Mouse (Mus musculus) frontal cortex, postnatal 10 days (tissue): ENCODE data around the gene Npy1r.

ENCODE experiments used
- DNase-seq, 2 experiments: peaks; one replicate each; pipeline ENCODE4 v3.0.0; 2022; ENCODE audit warnings: low spot score in 2 of 2, mixed read lengths in 1 of 2

Npy1r gene

GRCm38 (mm10) chr8:66696970-66697843 lies at the start of gene Npy1r:
Npy1r (plus strand) TSS chr8:66697192.
- DNase-seq = peak; percentile 27 to 50

GRCm38 (mm10) chr8:66681261-66681660 lies 15.7 kb upstream of the Npy1r start:
- DNase-seq = no peak

DNA sequence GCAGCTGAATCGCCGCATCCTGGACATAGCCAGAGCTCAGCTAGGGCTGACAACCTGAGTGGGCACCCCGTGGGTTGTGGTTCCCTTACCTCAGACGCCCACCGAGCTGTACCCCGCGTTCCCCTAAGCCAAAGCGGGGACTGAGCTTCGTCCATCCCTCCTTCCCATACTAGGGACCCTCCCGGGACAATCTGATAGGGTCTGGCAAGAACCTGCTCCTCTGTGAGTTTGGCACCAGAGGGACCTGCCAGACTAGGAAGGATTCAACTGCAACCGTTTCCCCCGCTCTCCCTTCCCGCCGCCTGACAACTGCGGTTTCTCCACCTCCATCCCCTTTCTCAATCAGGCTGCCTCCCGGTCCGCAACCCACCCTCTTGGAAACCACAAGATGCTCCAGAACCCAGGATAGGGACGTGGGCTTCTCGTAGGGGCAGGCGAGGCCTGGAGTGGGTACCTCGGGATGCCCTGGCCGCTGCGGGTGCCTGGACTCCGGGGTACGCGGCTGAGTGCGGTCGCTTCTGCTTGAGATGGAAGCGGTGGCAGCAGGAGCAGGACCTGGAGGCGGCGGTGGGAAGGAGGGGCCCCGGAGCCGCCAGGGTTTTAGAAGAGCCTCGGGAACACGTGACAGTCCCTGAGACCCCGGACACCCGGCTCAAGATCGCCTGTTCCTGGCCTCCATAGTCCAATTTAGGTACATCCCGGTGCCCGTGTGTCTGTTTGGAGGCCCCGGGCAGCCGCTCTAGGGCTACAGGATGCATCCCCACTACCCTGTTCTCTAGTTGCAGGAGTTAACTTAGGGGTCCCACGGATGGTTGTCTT lies 9.3 kb upstream of the Npy1r start, which contains the start of gene Npy5r:
Gene Npy5r (minus strand): TSS at position 618 of the 819 bp plus-strand sequence.
- peak in 1 of 2 experiments; percentile 26 for DNase-seq

GRCm38 (mm10) chr8:66688395-66688794 lies 8.6 kb upstream of the Npy1r start:
- no peak for DNase-seq

DNA sequence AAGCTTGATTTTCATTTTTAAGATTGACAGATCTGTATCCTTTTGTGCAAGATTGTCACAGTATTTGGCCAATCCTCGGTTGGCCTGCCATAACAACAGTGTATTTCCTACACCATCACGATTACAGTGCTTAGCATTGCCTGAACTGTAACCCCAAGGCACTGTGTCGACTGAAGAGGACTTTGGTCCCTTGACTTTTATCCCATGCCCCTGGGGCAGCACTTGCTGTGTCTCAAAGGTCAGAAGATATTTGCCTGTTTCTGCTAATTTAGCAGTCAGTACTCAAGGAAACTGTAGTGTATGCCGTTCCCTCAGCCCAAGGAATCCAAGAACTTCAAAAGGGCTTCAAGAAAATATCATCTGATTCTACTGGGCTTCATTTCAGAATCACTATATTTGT lies 8.2 kb upstream of the Npy1r start:
- no peak for DNase-seq

DNA sequence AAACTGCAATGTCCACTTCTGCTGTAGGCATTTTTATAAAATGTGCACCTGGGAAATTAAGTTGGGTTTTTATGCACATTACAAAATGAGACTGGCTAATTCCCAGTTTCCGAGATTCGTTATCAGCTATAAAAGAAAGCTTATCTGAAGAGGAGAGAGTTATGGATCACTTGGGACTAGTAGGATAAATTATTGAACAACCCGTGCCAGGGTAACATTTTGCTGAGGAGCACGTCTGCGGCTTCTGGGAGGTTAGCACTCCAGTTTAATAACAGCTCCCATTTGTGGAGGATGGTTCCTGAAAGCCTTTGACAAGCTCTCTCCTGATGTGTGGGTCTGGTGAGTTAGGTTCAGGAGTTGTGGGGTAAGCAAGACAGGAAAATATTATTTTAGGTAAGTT lies 6.6 kb upstream of the Npy1r start:
- no peak for DNase-seq

GRCm38 (mm10) chr8:66698011-66698410 lies 1.0 kb downstream of the Npy1r start:
- DNase-seq = no peak

GRCm38 (mm10) chr8:66698782-66699181 lies 1.8 kb downstream of the Npy1r start:
- no peak for DNase-seq

DNA sequence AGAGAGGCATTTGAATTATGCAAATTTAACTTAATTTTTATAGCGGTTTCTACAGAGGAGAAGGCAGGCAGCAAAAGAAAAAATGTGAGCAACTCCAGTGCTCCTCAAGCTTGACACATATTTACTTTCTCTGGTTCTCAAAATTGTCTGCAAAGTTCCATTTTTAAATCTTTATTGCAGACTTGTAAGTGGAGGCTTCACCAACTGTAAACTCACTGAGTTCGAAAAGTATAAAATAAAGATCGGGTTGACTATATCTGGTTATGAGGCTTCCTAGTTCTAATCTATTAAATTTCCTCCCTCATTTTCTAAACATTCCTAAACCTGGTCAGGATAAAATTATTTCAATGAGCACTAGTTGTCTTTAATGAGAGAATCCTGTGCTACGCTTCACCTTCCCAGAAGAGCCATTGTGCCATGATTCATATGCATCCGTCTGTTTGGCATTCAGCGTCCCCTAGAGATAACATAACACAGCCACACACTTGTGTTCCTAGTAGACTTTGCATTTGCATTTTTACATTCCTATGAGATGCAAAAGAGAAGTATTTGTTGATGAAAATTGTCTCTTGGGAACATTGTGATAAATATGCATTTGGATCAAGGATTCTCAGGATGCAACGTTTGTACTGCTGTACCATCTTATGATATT lies 17.5 kb downstream of the Npy1r start:
- no peak for DNase-seq

GRCm38 (mm10) chr8:66722835-66723234 lies 25.8 kb downstream of the Npy1r start:
- no peak for DNase-seq

- no peak for DNase-seq
Observed at GRCm38 (mm10) chr8:66729446-66729845, 32.5 kb downstream of the Npy1r start.

DNA sequence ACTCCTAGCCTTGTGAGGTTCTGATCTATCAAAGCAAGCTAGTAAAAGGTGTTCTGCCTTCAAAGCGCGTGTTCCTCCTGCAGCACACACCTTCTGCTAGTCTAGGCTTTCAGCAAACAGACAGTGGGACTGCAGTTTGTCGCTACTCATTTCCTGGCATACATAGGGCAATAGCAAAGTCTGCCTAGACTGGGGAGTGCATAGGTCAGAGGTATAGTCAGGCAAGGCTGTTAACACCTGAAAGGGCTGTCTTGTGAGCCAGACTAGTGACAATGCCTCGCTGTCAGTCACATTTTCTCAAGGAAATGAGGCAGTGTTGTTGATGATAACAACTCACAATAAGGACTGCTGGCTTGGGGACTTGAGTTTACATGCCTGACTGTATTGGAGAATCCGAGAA lies 35.0 kb downstream of the Npy1r start:
- no peak for DNase-seq

DNA sequence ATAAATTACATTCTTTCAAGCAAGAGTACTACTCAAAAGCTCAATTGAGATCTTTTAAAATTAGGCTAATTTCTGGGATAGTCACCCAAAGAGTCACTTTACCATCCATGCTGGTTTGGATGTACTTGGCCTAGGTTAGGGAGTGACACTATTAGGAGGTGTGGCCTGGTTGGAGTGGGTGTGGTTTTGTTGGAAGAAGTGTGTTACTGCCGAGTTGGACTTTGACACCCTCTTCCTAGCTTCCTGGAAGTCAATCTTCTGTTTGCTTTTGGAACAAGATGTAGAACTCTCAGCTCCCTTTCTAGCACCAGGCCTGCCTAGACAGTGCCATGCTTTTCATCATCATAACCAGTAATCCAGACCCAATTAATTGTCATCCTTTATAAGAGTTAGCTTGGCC lies 45.4 kb downstream of the Npy1r start:
- DNase-seq = no peak

DNA sequence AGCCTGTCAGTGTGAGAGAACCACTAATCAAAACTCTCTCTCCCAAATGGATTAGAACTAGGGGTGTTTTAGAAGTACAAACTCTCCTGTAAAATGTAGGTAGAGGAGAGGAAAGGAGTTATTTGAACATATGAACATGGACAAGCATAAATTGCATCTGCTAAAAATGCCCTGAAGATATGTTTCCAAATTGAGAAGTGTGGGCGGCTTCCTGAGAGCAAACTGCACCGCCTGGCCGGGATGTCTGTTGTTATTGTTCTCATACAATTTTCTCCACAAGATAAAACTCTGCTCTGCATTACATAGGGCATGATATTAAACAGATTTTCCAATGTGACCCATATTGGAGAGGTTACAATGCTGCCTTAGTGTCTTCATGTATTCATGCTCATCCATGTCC lies 48.6 kb downstream of the Npy1r start:
- DNase-seq = no peak

DNA sequence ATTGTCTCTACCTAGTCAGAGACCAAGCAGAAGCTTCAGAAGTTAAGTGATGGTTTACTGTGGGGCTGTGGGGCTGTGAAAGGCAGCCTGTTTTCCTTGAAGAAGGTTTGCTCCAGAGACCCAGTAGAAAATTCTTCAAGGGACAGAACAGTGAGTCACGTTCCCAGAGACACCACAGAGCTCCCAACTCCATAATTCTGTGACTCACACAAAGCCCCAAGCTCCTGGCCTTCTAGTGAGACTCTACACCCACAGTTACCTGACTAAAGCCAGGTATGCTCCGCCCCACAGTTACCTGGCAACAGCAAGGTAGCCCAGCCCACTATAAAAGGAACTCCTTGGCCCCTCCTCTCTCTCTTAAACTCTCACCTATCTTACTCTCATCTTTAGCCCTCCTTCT lies 54.6 kb downstream of the Npy1r start:
- no peak for DNase-seq

GRCm38 (mm10) chr8:66756161-66756560 lies 59.2 kb downstream of the Npy1r start:
- no peak for DNase-seq
